Mouse (Mus musculus) thymus, adult 2 months (tissue): Measurements from ENCODE around the gene Wars.

Experiments used
- CTCF ChIP-seq: fragments of 200-500 bp; IDR thresholded peaks from 2 replicates; pipeline ENCODE4 v1.5.1; 2012; ENCODE audit warnings: mild to moderate bottlenecking, control low read depth, low read length, moderate library complexity, borderline replicate concordance; ENCODE audit not compliant: control insufficient read depth, poor library complexity, insufficient read depth; ENCODE audit errors: extremely low read depth
- POLR2A ChIP-seq: fragments of 200-500 bp; IDR thresholded peaks from 2 replicates; pipeline ENCODE4 v1.6.1; 2012; ENCODE audit warnings: mild to moderate bottlenecking, low read length, control low read depth, moderate library complexity; ENCODE audit not compliant: control insufficient read depth, poor library complexity, insufficient read depth; ENCODE audit errors: extremely low read depth

GRCm38 (mm10) chr12:108873122-108873521, 20.9 kb downstream of the Wars start:
- TF ChIP-seq POLR2A, result no peak
- no peak for TF ChIP-seq CTCF
